ENCODE assay signal across 24 mouse cellular contexts in the genomic region with DNA sequence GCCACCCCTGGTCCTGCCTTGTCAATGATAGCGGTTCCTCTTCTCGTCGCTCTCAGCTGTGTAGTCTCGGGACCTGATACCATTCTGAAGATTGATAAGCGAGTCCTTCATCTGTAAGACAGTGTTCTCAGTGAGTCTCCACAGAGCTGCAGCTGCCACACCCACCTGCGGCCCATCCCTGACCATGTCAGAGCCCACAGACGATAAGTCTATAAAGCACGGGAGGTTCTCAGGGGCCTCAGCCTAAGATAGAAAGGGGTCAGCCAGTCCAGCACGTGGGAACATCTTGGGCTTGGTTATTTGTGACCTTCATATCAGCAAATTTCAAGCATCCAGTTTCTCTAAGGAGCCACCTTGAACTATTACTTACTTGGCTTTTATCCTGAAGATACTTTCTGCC. TPM values are rescaled to one million over a fixed set of nuclear protein-coding genes. Genes with fewer than 3 reads are reported as not detected.
"Had no signal": no experiment of that assay in that cellular context is flagged by ENCODE, and none has a peak within 500 bp of the region (broad histone marks: within the 10 kb centered on the region; RNA-seq: fewer than 3 reads in every experiment).

No protein-coding gene starts in this region.

- H3K27me3 ChIP-seq: heart, embryonic 13.5 days; heart, embryonic 15.5 days; hindbrain, embryonic 13.5 days; hindbrain, embryonic 15.5 days; kidney, embryonic 15.5 days; limb, embryonic 13.5 days; limb, embryonic 15.5 days; liver, embryonic 12.5 days had no signal

- H3K4me3 ChIP-seq: heart, adult 2 months; heart, embryonic 13.5 days; heart, embryonic 15.5 days; hindbrain, embryonic 13.5 days; hindbrain, embryonic 15.5 days; kidney, embryonic 15.5 days; limb, embryonic 13.5 days; limb, embryonic 15.5 days; liver, embryonic 12.5 days had no signal

- H3K4me2 ChIP-seq: heart, embryonic 11.5 days; heart, embryonic 13.5 days; heart, embryonic 15.5 days; hindbrain, embryonic 13.5 days; hindbrain, embryonic 15.5 days; kidney, embryonic 15.5 days; limb, embryonic 13.5 days; limb, embryonic 15.5 days; liver, embryonic 12.5 days had no signal

- H3K4me1 ChIP-seq: heart, embryonic 13.5 days; heart, embryonic 15.5 days; hindbrain, embryonic 13.5 days; hindbrain, embryonic 15.5 days; limb, embryonic 13.5 days; limb, embryonic 15.5 days; liver, embryonic 12.5 days had no signal

- DNase-seq: gastrocnemius, postnatal 14 days; gastrocnemius, postnatal 36 days; heart, adult 2 months; heart, postnatal 14 days; heart, postnatal 36 days; kidney, adult 11 months; kidney, adult 2 months; kidney, adult 9 months; kidney, postnatal 14 days; layer of hippocampus, adult 9-11 months; layer of hippocampus, postnatal 36 days; left cerebral cortex, postnatal 4 days had no signal

- ATAC-seq: hindbrain, postnatal 0 days; liver, embryonic 12.5 days had no signal

- H3K27ac ChIP-seq: heart, adult 2 months; heart, embryonic 13.5 days; heart, embryonic 15.5 days; hindbrain, embryonic 13.5 days; hindbrain, embryonic 15.5 days; hindbrain, postnatal 0 days; kidney, embryonic 15.5 days; kidney, postnatal 0 days; limb, embryonic 13.5 days; limb, embryonic 15.5 days; liver, embryonic 12.5 days had no signal

- H3K9me3 ChIP-seq: heart, embryonic 13.5 days; heart, embryonic 15.5 days; hindbrain, embryonic 13.5 days; hindbrain, embryonic 15.5 days; kidney, embryonic 15.5 days; limb, embryonic 13.5 days; limb, embryonic 15.5 days; liver, embryonic 12.5 days had no signal

- H3K9ac ChIP-seq: heart, embryonic 13.5 days; heart, embryonic 15.5 days; hindbrain, embryonic 13.5 days; hindbrain, embryonic 15.5 days; kidney, embryonic 15.5 days; limb, embryonic 13.5 days; limb, embryonic 15.5 days; liver, embryonic 12.5 days had no signal

RNA-seq across cellular contexts. Expression of gene Scn3b, which starts 29.0 kb away (rescaled TPM):
- polyA plus RNA-seq: liver, adult 2 months had no signal
